Mouse (Mus musculus): ENCODE data around the gene Snd1. TPM values are rescaled to one million over a fixed set of nuclear protein-coding genes. Genes with fewer than 3 reads are reported as not detected.
"Not testable (repeated sequence)": the region's sequence is repeated elsewhere in the genome, so short reads cannot be mapped to it uniquely, and the experiment has no call there.

Snd1 gene
- polyA plus RNA-seq, 1 experiment from 2014 or later: 39.4 TPM

DNA sequence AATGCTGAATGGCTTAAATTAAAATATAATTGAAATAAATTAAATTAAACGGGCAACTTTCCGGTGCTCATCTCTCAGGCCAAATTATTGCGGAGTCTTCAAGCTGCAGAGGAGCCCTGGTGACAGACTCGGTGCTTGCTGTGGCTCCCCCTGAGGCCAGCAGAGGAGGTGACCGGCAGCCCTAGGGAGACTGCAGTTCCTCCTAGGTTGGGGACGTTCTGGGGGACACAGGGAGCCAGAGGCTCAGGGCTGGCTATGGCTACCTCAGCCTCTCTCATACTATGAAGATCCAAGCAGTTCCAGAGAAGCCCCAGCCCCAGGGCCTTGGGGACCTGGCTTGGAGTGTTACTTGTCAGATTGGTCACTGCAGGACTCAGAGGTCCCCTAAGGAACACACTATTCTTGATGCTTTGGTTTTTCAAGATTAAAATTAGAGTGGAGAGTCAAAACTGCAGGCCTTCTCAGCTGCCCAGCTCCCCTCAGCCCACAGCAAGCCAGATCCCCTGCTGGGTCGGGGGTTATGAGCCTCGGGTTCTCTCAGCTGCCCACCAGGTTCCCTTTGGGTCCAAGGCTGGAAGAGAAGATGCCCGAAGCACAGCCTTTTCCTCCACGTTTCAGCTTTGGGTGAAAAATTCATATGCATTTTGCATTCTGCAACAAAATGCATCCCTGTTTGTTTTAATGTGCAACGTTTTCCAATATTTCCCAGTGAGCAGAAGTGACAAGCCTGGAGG, 448.3 kb downstream of the Snd1 start:
- Histone ChIP-seq H3K4me1 (replicated peaks; ENCODE audit: control insufficient read depth, insufficient read depth, low read length) (no peaks in the 10 kb centered on the region), H3K27me3 (replicated peaks; ENCODE audit: control insufficient read depth, insufficient read depth, low read length) (no peaks in the 10 kb centered on the region), H3K4me3 (ENCODE audit: low read depth, low read length) (no peak overlapping the region), H3K27ac (ENCODE audit: low read depth, low read length) (no peak overlapping the region), H3K9ac (ENCODE audit: low read depth, low read length) (no peak overlapping the region), H3K9me3 (ENCODE audit: control insufficient read depth) (no peaks in the 10 kb centered on the region), H3K36me3 (ENCODE audit: control insufficient read depth, insufficient read depth) (no peaks in the 10 kb centered on the region), H3K4me2 (replicated peaks; ENCODE audit: low read depth) (no peak overlapping the region)
- 79% methylated on average over 11 of the region's 11 CpGs for WGBS
- no peak for ATAC-seq
- TF ChIP-seq CTCF (IDR thresholded peaks at IDR 0.05; ENCODE audit: low read depth): 0 out of 2 replicates have a peak, but pooled peaks have one; percentile 15

DNA sequence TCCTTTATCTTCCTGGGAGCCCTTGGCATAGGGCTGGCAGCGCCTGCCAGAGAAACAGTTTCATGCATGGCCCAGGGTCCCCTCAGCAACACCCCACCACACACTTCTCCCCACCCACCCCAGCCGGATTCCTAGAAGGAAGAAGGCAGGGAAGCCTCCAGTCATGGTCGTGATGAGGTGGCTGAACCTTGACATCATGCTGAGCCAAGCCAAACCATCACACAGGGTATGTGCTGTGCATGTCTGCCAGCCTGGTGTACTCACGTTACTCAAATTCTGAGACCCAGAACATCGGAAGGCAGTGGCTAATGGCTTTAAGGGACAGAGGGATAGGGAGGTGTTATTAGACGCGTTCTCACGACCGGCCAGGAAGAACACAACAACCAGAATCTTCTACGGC, 448.9 kb downstream of the Snd1 start:
- 79% methylated on average over 10 of the region's 10 CpGs for WGBS
- ATAC-seq: no peak
- H3K27ac ChIP-seq (ENCODE audit: low read depth, low read length): no peak overlapping the region
- H3K9ac ChIP-seq (ENCODE audit: low read depth, low read length): no peak overlapping the region
- H3K36me3 ChIP-seq (ENCODE audit: control insufficient read depth, insufficient read depth): no peaks in the 10 kb centered on the region
- H3K4me3 ChIP-seq (ENCODE audit: low read depth, low read length): no peak overlapping the region
- no peak overlapping the region for H3K4me2 ChIP-seq (replicated peaks; ENCODE audit: low read depth)
- no peaks in the 10 kb centered on the region for H3K4me1 ChIP-seq (replicated peaks; ENCODE audit: control insufficient read depth, insufficient read depth, low read length)
- no peaks in the 10 kb centered on the region for H3K9me3 ChIP-seq (ENCODE audit: control insufficient read depth)
- no peak for TF ChIP-seq CTCF (IDR thresholded peaks at IDR 0.05; ENCODE audit: low read depth)
- H3K27me3 ChIP-seq (replicated peaks; ENCODE audit: control insufficient read depth, insufficient read depth, low read length): no peaks in the 10 kb centered on the region

DNA sequence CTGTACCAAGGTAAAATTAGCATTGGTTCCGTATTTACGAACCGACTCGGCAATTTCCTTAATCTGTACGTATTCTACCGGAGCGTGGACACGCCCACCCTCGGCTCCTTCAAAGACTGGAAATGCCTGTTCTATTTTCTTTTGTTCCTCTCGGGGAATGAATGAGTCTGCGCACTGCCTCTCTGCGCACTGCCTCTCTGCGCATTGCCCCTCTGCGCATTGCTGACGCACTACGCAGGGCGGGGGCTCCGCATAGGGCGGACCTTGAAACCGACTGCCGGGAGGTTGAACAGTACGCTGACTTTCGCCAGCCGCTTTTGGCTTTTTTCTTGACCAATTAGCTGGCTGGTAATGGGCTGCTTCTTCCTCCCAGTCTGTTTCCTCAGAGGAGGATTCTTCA, 453.0 kb downstream of the Snd1 start:
- 70% methylated on average over 10 of the region's 24 CpGs for WGBS
- H3K4me3 ChIP-seq (ENCODE audit: low read depth, low read length); H3K27ac ChIP-seq (ENCODE audit: low read depth, low read length); H3K4me2 ChIP-seq (replicated peaks; ENCODE audit: low read depth); H3K9ac ChIP-seq (ENCODE audit: low read depth, low read length); H3K27me3 ChIP-seq (replicated peaks; ENCODE audit: control insufficient read depth, insufficient read depth, low read length); H3K4me1 ChIP-seq (replicated peaks; ENCODE audit: control insufficient read depth, insufficient read depth, low read length); H3K36me3 ChIP-seq (ENCODE audit: control insufficient read depth, insufficient read depth); H3K9me3 ChIP-seq (ENCODE audit: control insufficient read depth); ATAC-seq: not testable (repeated sequence)

DNA sequence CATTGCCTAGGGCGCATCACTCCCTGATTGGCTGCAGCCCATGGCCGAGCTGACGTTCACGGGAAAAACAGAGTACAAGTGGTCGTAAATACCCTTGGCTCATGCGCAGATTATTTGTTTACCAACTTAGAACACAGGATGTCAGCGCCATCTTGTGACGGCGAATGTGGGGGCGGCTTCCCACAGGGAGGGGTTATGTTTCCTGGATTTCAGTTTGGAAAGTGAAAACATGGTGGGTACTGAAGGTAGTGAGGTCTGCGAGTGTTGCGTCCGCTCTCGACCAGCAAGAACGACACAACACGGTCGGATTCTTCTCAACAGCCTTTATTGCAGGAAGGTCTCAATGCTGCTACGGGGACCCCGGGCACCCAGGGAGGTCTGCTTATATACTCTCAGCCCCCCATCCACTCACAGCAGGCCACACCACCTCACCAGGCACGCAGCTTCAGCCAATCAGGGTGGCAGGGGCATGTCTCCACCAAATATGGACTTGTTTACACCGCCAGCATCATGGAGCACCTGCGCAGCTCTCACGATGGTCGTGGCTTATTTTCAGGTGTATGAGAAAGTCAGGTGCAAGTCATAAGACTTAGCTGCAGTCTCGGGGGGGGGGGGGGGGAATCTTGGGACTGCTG, 454.3 kb downstream of the Snd1 start:
- not testable (repeated sequence) for H3K9me3 ChIP-seq (ENCODE audit: control insufficient read depth); H3K4me2 ChIP-seq (replicated peaks; ENCODE audit: low read depth); H3K4me1 ChIP-seq (replicated peaks; ENCODE audit: control insufficient read depth, insufficient read depth, low read length); ATAC-seq; H3K36me3 ChIP-seq (ENCODE audit: control insufficient read depth, insufficient read depth); H3K27ac ChIP-seq (ENCODE audit: low read depth, low read length); H3K4me3 ChIP-seq (ENCODE audit: low read depth, low read length); H3K9ac ChIP-seq (ENCODE audit: low read depth, low read length); H3K27me3 ChIP-seq (replicated peaks; ENCODE audit: control insufficient read depth, insufficient read depth, low read length)
- WGBS: 76% methylated on average over 19 of the region's 25 CpGs

DNA sequence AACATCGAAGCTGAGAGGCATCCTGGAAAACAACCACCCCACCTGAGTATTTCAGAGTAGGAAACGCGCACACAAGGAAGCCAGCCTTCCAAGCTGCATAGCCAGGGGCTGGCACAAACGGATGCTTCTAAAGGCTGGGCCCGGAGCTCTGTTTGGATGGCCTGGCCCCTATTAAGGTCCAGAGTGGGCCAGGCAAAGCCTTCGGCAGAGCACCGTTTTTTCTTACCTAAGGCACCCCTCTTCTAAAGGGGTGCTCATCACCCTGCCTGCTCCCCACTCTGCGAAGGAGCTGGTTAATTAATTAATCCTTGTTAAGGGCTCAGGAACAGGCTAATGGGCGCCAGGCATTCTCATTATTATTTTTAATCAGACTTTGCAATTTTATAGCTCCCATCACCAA, 456.3 kb downstream of the Snd1 start:
- Histone ChIP-seq H3K9ac (ENCODE audit: low read depth, low read length) (no peak overlapping the region), H3K4me1 (replicated peaks; ENCODE audit: control insufficient read depth, insufficient read depth, low read length) (no peaks in the 10 kb centered on the region), H3K27ac (ENCODE audit: low read depth, low read length) (no peak overlapping the region), H3K4me3 (ENCODE audit: low read depth, low read length) (no peak overlapping the region), H3K4me2 (replicated peaks; ENCODE audit: low read depth) (no peak overlapping the region), H3K27me3 (replicated peaks; ENCODE audit: control insufficient read depth, insufficient read depth, low read length) (0 out of 2 replicates have a peak, but pooled peaks cover 3% of the 10 kb centered on the region), H3K36me3 (ENCODE audit: control insufficient read depth, insufficient read depth) (no peaks in the 10 kb centered on the region), H3K9me3 (ENCODE audit: control insufficient read depth) (no peaks in the 10 kb centered on the region)
- no peak for TF ChIP-seq CTCF (IDR thresholded peaks at IDR 0.05; ENCODE audit: low read depth)
- 45% methylated on average over 9 of the region's 9 CpGs for WGBS
- ATAC-seq: no peak

DNA sequence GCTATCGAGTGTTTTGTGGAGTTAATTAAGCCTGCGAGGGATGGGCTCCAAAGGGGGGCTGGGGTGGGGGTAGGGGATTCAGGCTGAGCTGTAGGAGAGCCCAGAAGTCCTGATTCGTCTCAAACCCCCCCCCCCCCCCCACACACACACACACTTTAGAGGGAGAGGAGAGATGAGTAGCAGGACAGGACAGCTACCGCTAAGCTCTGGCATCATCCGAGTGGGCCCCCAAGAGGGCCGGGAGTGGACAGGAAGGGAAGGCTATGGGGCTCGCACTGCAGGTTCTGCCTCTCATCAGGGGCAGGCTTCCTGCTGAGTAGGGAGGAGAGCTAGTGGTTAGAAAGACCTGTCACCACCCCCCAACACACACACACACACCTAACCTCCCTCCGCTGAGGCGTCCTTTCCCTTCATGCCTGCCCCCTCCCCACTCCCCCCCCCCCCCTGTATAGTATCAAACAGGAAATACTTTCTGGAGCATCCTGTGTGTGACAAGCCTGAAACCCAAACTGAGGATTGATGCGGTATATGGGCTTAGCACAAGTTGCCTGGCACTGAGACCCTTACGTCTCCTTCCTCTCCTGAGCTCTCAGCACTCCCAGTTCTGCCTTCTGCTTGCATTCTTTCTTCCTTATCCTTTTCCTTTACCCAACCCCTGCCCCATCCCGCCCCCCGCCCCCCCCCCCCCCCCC, 456.8 kb downstream of the Snd1 start:
- H3K4me1 ChIP-seq (replicated peaks; ENCODE audit: control insufficient read depth, insufficient read depth, low read length): no peaks in the 10 kb centered on the region
- H3K9ac ChIP-seq (ENCODE audit: low read depth, low read length): no peak overlapping the region
- H3K27ac ChIP-seq (ENCODE audit: low read depth, low read length): no peak overlapping the region
- no peak overlapping the region for H3K4me3 ChIP-seq (ENCODE audit: low read depth, low read length)
- 0 out of 2 replicates have a peak, but pooled peaks cover 3% of the 10 kb centered on the region for H3K27me3 ChIP-seq (replicated peaks; ENCODE audit: control insufficient read depth, insufficient read depth, low read length)
- no peaks in the 10 kb centered on the region for H3K36me3 ChIP-seq (ENCODE audit: control insufficient read depth, insufficient read depth)
- no peak for ATAC-seq
- H3K4me2 ChIP-seq (replicated peaks; ENCODE audit: low read depth): peak overlapping the region; percentile 51
- no peaks in the 10 kb centered on the region for H3K9me3 ChIP-seq (ENCODE audit: control insufficient read depth)
- WGBS: 6% methylated on average over 11 of the region's 13 CpGs
- no peak for TF ChIP-seq CTCF (IDR thresholded peaks at IDR 0.05; ENCODE audit: low read depth)
